Mouse (Mus musculus): ENCODE data around the gene Pde4a.

DNA sequence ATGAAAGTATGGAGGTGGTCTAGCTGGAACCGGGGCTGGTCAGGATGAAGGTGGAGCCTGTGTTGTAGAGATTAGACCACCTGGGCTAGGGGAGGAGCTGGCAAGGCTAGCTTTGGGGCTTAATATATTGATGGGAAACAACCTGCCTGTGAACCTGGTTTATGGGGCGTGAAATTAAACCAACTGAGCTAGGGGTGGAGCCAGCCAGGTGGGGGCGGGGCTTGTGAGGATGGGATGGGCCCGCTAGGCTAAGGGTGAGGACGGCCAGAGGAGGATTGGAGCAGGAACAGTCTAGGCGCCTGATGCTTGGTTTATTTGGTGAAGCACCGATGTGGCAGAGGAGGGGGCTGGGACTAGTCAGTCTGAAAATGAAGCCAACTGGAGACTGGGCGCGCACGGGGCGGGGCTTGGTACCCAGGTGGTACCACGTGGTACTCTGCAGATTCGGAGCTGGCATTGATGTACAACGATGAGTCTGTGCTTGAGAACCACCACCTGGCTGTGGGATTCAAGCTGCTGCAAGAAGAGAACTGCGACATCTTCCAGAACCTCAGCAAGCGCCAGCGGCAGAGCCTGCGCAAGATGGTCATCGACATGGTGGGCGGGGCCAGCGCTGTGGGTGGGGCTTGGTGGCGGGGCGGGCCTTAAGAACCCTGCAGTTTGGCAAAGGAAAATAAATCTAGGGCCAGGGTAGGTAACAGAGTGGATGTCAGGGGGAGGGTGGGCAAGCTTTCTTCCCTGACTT is 39.2 kb downstream of the Pde4a start:
- no peak for TF ChIP-seq CTCF (conservative IDR thresholded peaks at IDR 0.05; ENCODE audit: insufficient read depth, insufficient read length, low read depth, low read length)
- TF ChIP-seq POLR2A (IDR thresholded peaks at IDR 0.05; ENCODE audit: low read depth, low read length) = no peak

Measured in kidney, adult 2 months (tissue).